ENCODE assay signal across 14 mouse cellular contexts in genomic region chr13:118629661-118630428, GRCm38 (mm10). TPM values are rescaled to one million over a fixed set of nuclear protein-coding genes. Genes with fewer than 3 reads are reported as not detected.
"Had no signal": no experiment of that assay in that cellular context is flagged by ENCODE, and none has a peak within 500 bp of the region (broad histone marks: within the 10 kb centered on the region; RNA-seq: fewer than 3 reads in every experiment).

No protein-coding gene starts in this region.

- H3K4me1 ChIP-seq: kidney, embryonic 15.5 days; midbrain, embryonic 13.5 days; neural tube, embryonic 15.5 days had no signal

- H3K9me3 ChIP-seq: kidney, embryonic 15.5 days; limb, embryonic 10.5 days; midbrain, embryonic 13.5 days; neural tube, embryonic 15.5 days had no signal

- H3K27me3 ChIP-seq: kidney, embryonic 15.5 days; midbrain, embryonic 13.5 days; neural tube, embryonic 15.5 days had no signal

- H3K27ac ChIP-seq: kidney, embryonic 15.5 days; left cerebral cortex, adult 2 months; limb, embryonic 10.5 days; midbrain, embryonic 13.5 days; neural tube, embryonic 15.5 days had no signal

- H3K9ac ChIP-seq: kidney, embryonic 15.5 days; midbrain, embryonic 13.5 days; neural tube, embryonic 15.5 days had no signal

- H3K36me3 ChIP-seq: kidney, embryonic 15.5 days; limb, embryonic 10.5 days; midbrain, embryonic 13.5 days; neural tube, embryonic 15.5 days had no signal

- ATAC-seq: intestine, embryonic 16.5 days; midbrain, embryonic 13.5 days had no signal

- H3K4me3 ChIP-seq: kidney, embryonic 15.5 days; left cerebral cortex, adult 2 months; limb, embryonic 10.5 days; midbrain, embryonic 13.5 days; myocyte; neural tube, embryonic 15.5 days had no signal

- DNase-seq: kidney, adult 2 months; kidney, postnatal 14 days; lung, adult 2 months; thymus, adult 2 months; thymus, postnatal 25 days had no signal

- H3K4me2 ChIP-seq: kidney, embryonic 15.5 days; midbrain, embryonic 13.5 days; neural tube, embryonic 15.5 days had no signal

RNA-seq across cellular contexts. Expression of gene Fgf10, which starts 39.7 kb away (rescaled TPM):
- total RNA-seq: megakaryocyte-erythroid progenitor cell, adult 5-6 weeks had no signal
- polyA plus RNA-seq: spleen, adult 2 months had no signal
